Comparison of ENCODE assay signal across 35 mouse cellular contexts in genomic region chr3:151384850-151385249, GRCm38 (mm10). TPM values are rescaled to one million over a fixed set of nuclear protein-coding genes. Genes with fewer than 3 reads are reported as not detected.
"Had no signal": no experiment of that assay in that cellular context is flagged by ENCODE, and none has a peak within 500 bp of the region (broad histone marks: within the 10 kb centered on the region; RNA-seq: fewer than 3 reads in every experiment).

No protein-coding gene starts in this region.

- DNase-seq: heart, postnatal 10 days; heart, postnatal 14 days; heart, postnatal 36 days; heart, postnatal 4 days; kidney, adult 11 months; kidney, adult 18-20 months; kidney, adult 2 months; kidney, adult 8-10 months; kidney, adult 9 months; kidney, postnatal 10 days; kidney, postnatal 14 days; kidney, postnatal 25 days; kidney, postnatal 36 days; kidney, postnatal 4 days; layer of hippocampus, adult 9-11 months; layer of hippocampus, postnatal 36 days had no signal

- H3K9ac ChIP-seq: heart, embryonic 12.5 days; heart, embryonic 13.5 days; heart, embryonic 15.5 days; hindbrain, embryonic 12.5 days; hindbrain, embryonic 13.5 days; hindbrain, embryonic 14.5 days; hindbrain, embryonic 15.5 days; kidney, embryonic 15.5 days had no signal

- H3K27me3 ChIP-seq: heart, embryonic 12.5 days; heart, embryonic 13.5 days; heart, embryonic 15.5 days; hindbrain, embryonic 12.5 days; hindbrain, embryonic 13.5 days; hindbrain, embryonic 15.5 days; kidney, embryonic 15.5 days had no signal

- ATAC-seq: hindbrain, embryonic 16.5 days; hindbrain, postnatal 0 days; inflammation-experienced regulatory T-cells, adult 6 months; intestine, embryonic 16.5 days; intestine, postnatal 0 days had no signal

- H3K27ac ChIP-seq: heart, embryonic 10.5 days; heart, embryonic 13.5 days; heart, embryonic 15.5 days; hindbrain, embryonic 10.5 days; hindbrain, embryonic 12.5 days; hindbrain, embryonic 13.5 days; hindbrain, embryonic 14.5 days; hindbrain, embryonic 15.5 days; hindbrain, postnatal 0 days; kidney, embryonic 15.5 days; kidney, postnatal 0 days; layer of hippocampus, adult 2 months; left cerebral cortex, adult 2 months had no signal

- H3K4me3 ChIP-seq: heart, embryonic 10.5 days; heart, embryonic 12.5 days; heart, embryonic 13.5 days; heart, embryonic 15.5 days; hindbrain, embryonic 10.5 days; hindbrain, embryonic 12.5 days; hindbrain, embryonic 13.5 days; hindbrain, embryonic 15.5 days; kidney, embryonic 15.5 days; layer of hippocampus, adult 2 months; left cerebral cortex, adult 2 months had no signal

- H3K4me1 ChIP-seq: heart, embryonic 10.5 days; hindbrain, embryonic 10.5 days; hindbrain, embryonic 12.5 days; hindbrain, embryonic 13.5 days; hindbrain, embryonic 15.5 days; kidney, embryonic 15.5 days had no signal

- H3K4me2 ChIP-seq: heart, embryonic 11.5 days; heart, embryonic 12.5 days; heart, embryonic 13.5 days; heart, embryonic 15.5 days; hindbrain, embryonic 12.5 days; hindbrain, embryonic 13.5 days; hindbrain, embryonic 14.5 days; hindbrain, embryonic 15.5 days; kidney, embryonic 15.5 days had no signal

- H3K36me3 ChIP-seq: heart, embryonic 10.5 days; heart, embryonic 12.5 days; heart, embryonic 13.5 days; heart, embryonic 15.5 days; hindbrain, embryonic 10.5 days; hindbrain, embryonic 12.5 days; hindbrain, embryonic 13.5 days; hindbrain, embryonic 15.5 days; kidney, embryonic 15.5 days had no signal

- H3K9me3 ChIP-seq: heart, embryonic 10.5 days; heart, embryonic 12.5 days; heart, embryonic 13.5 days; heart, embryonic 15.5 days; hindbrain, embryonic 10.5 days; hindbrain, embryonic 12.5 days; hindbrain, embryonic 13.5 days; hindbrain, embryonic 15.5 days; kidney, embryonic 15.5 days had no signal

RNA-seq across cellular contexts. Expression of gene Adgrl4, which starts 52.8 kb away (rescaled TPM):
- polyA plus RNA-seq: inflammation-experienced regulatory T-cells, adult 6 months had no signal
